Mouse (Mus musculus) C2C12 (cell line): Measurements from ENCODE around the gene Zmynd11.

ENCODE experiments used
- CEBPB ChIP-seq: IDR thresholded peaks from one replicate; pipeline ENCODE4 v1.6.1; 2011; ENCODE audit warnings: low read depth, mild to moderate bottlenecking, control low read depth, moderate library complexity
- CTCF ChIP-seq: IDR thresholded peaks from one replicate; pipeline ENCODE4 v1.5.1; 2011; ENCODE audit not compliant: control insufficient read depth, insufficient read depth, insufficient read length
- MAX ChIP-seq: IDR thresholded peaks from one replicate; pipeline ENCODE4 v1.6.1; 2011; ENCODE audit warnings: mild to moderate bottlenecking, control low read depth
- MYOG ChIP-seq: IDR thresholded peaks from one replicate; pipeline ENCODE4 v1.6.1; 2011; ENCODE audit not compliant: control insufficient read depth, insufficient read length; ENCODE audit errors: extremely low read depth

DNA sequence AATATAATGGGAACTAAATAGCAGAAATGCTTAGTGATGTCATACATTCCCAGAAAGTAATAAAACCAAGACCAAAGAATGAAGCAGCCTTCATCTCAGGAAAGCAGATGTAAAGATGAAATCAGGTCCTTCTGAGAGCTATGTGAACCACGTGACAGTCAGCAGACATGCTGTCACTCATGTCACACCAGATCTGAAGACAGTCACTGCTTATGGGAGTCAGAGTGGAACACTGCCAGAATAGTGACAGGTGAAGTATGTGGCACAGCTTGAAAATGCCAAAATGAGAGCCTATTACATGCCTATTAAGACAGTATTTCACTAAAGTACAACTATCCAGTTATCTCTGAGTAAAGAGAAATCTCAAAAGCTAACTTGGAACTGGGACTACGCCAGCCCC lies 26.9 kb downstream of the Zmynd11 start:
- no peak for TF ChIP-seq CTCF
- TF ChIP-seq MAX: no peak
- no peak for TF ChIP-seq CEBPB
- no peak for TF ChIP-seq MYOG
